Mouse (Mus musculus) testis, adult 2 months (tissue): Measurements from ENCODE around the gene Akt1s1.

ENCODE experiments used
- CTCF ChIP-seq: fragments of 200-500 bp; IDR thresholded peaks from 2 replicates; pipeline ENCODE4 v1.5.1; 2012; ENCODE audit warnings: low read depth, mild to moderate bottlenecking, inconsistent platforms, low read length, moderate library complexity; ENCODE audit not compliant: control insufficient read depth, insufficient read depth, insufficient replicate concordance
- POLR2A ChIP-seq: fragments of 200-500 bp; IDR thresholded peaks from 2 replicates; pipeline ENCODE4 v1.6.1; 2012; ENCODE audit warnings: low read depth, mild to moderate bottlenecking, inconsistent platforms, low read length, moderate library complexity; ENCODE audit not compliant: control insufficient read depth

GRCm38 (mm10) chr7:44836423-44837053, 12.3 kb upstream of the Akt1s1 start:
- TF ChIP-seq POLR2A (no peak), CTCF (no peak)
